Mouse (Mus musculus) cerebellum, postnatal 25 days (tissue): ENCODE measurements around the gene Mical3.
"Not testable (repeated sequence)": the region's sequence is repeated elsewhere in the genome, so short reads cannot be mapped to it uniquely, and the experiment has no call there.

ENCODE experiments used
- DNase-seq, 2 experiments: peaks; one replicate each; pipeline ENCODE4 v3.0.0; 2021; ENCODE audit warnings: mixed read lengths in 2 of 2

Gene Mical3

DNA sequence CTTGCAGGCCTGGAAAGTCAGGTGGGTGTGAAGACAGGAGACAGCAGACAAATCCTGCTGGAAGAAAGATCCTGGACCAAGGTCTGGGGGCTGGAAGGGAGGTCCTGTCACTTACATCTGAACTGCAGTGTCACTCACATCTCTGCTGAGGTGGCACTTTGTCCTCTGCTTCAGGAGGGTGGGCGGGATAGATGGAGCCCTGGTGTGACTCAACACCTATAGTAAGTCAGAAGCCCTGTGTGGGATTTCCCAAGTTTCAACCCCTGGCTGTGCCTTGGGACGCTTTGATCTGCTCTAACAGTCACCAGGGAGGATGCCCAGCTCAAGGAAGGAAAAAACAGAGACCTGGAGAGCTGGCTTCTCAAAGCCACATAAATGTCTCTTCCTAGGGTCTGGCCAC is 203.9 kb downstream of the Mical3 start:
- DNase-seq = no peak

DNA sequence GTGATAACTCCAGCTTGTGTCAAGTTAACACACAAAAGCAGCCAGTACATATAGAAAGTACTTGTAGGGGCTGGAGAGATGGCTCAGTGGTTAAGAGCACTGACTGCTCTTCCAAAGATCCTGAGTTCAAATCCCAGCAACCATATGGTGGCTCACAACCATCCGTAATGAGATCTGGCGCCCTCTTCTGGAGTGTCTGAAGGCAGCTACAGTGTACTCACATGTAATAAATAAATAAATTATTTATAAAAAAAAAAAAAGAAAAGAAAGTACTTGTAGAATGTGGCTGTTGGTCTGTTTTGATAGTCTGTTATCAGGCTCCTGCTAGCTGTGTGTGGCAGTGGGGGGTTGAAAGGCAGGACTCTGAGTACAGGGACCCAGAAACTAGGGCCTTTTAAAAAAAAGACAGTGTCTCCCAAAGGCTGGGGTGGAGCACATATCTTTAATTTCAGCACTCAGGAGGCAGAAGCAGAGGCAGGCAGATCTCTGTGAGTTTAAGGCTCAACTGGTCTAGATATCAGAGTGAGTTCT is 205.9 kb downstream of the Mical3 start:
- DNase-seq = not testable (repeated sequence)

DNA sequence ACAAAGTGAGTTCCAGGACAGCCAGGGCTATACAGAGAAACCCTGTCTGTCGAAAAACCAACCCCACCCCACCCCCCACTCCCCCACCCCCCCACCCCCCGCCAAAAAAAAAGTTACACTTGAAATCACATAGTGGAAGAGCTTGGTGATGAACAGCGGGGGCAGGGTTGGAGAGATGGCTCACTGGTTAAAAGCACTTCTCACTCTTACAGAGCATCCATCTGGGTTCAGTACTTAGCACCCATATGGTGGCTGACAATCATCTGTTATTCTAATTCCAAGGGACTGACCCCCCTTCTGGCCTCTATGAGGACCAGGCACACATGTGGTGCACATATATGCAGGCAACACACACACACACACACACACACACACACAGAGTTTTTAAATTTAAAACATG is 212.8 kb downstream of the Mical3 start:
- no peak for DNase-seq

DNA sequence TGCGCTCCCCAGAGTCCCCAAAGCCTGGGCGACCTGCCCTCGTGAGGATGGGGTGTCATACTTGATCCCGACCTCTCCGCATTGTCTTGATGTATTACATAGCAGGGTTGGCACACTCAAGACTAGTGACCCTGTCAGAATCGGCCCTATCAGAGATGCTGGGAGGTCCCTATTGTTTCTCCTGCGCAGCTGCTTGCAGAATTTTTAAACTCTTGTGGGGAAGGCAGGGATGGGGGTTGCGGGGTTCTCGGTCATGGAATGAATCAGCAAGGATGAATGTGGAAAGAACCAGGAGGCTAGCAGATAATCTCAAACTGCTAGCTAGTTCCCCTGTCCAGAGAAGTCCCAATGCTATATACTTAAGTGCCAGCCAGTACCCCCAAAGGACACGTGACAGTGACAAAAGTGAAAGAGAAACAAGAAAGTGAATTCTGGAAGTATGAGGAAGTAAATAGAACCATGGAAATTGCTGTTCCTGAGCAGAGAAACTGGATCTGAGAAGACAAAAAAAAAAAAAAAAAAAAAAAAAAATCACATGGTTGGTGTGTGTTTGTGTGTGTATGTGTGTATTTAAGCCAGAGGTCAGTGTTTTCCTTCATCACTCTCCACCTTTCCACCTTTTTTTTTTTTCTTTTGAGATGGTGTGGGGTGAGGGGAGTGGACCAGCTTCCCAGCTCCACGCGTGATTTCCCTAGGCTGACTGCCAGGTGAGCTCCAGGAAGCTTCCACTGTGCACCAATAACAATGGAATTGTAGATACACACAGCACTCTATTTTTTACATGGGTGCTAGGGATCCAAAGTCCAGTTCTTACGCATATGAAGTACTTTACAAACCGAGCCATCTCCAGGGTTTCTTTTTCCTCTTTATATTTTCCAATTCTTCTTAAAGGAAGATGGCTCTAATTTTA is 213.6 kb downstream of the Mical3 start:
- not testable (repeated sequence) for DNase-seq

DNA sequence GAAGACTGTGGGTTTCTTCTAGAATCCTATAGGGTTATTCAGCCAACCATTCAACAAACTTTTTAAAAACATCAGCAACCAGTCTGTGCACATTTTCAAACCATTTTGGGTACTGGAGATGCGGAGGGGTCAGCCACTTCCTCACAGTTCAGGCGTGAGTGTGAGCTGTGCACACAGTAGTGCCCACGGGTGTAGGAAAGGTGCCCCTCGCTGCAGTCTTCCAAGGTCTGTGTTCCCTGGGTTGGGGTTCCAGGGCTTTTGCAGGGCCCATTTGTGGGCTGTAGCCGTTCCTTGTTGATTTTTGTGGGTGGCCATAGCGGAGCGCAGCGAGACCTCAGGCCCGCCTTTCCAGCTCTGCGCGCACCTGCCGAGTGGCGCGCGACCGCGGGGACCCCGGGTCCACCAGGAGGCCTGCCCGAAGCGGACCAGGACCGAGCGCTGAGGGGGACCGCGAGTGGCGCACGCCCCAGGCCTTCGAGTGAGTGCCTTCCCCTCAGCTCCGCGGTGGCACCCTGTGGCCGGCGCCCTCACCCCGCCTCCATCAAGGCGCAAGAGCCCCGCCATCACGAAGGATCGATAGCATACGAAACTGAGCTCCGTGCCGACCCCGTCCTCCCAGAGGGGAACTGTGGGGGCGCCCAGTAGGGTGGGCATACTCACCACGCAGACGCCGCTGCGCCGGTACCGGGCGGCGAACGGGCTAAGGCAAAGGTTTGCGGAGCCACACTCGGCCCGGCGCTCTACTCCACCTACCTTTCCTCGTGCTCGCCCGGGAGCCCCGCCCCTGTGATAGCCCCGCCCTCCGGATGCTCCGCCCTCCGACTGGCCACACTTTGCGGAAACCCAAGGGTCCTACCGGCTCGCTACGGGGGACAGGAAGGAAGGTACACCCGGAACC is 214.5 kb downstream of the Mical3 start, which contains the start of gene Bid:
TSS of gene Bid (minus strand) at position 780 of the 898 bp plus-strand sequence.
- DNase-seq = peak; percentile 70 to 82

DNA sequence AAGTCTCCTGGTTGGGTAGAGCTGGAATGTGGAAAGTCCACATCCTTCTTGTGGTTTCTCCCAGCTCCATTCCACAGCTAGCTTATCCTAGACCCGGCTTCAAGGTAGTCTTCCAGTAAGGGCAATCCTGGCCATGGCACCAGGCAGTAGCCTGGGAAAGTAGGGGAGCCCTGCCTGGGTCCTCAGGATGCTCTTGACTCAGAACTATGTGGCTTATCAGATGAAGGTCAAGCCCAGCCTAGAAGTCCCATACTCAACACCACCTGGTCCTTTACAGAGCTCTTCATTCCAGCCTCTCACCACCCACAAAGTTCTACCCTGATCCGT is 215.2 kb downstream of the Mical3 start:
- DNase-seq = no peak

DNA sequence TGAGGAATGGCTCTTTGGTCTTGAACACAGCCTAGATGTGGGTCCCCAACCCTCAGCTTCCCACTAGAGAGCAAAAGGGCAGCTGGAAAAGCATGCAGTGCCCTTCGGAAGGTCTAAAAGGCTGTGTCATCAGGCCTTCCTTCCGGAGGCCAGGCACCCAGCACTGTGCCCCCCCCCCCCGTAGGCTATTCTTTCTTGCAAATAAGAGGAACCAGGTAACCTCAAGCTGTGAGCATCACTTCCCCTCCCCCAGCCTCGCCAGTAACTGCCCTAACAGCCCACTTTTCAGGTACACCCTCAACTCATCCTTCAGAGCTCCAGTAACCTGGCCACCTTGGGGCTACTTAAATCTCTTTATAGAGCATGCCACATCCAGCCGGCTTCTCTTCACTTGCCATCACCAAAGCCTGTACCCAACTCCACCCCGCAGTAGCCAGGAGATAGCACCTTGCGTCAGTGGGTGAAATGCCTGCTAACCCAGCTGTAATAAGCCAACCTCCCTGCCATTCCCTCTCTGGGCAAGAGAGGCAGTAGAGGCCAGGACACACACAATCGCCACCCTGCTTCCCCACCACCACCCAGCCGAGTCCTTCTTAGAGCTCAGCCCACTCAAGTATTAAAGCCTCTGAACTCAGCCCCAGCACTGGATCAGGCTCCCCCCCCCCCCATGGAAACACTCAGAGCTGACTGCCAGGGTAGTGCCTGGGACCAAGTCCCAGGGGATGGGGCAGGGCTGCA is 215.7 kb downstream of the Mical3 start:
- DNase-seq = peak in 1 of 2 experiments; percentile 48

DNA sequence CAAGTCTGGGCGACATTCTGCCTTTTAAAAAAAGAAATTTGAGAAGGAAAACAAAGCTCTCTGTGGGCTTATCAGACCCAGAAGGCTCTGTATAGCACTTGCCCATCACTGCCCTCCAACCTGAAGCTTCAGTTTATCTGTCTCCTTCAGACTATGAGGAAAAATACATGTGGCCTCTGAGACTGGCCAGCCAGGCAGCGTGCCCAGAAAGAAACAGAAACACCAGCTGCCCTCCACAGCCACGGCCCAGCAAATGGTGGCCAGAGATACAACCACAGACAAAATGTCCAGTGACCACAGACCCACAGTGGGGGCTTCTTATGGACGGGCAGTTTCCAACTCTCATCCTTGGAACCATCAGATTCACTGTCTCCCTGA is 216.3 kb downstream of the Mical3 start:
- DNase-seq = peak in 1 of 2 experiments; percentile 42

DNA sequence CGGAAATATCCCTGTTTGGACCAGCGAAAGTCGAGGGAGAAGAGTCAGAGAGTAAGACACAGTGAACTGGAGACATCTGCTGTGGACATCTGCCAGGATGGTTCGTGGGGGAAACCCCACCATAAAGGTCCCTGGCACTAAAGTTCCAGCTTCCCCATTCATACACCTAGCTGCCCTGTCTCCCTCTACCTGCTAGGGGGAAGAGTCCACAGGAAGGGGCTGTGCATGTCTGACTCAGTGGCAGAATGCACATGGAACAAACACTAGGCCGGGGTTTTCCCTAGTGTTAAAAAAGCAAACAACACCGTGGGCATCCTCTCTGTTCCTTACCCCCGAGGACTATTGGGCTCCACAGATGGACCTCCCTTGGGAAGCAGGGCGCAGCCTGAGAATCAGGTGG is 217.0 kb downstream of the Mical3 start:
- DNase-seq = no peak

DNA sequence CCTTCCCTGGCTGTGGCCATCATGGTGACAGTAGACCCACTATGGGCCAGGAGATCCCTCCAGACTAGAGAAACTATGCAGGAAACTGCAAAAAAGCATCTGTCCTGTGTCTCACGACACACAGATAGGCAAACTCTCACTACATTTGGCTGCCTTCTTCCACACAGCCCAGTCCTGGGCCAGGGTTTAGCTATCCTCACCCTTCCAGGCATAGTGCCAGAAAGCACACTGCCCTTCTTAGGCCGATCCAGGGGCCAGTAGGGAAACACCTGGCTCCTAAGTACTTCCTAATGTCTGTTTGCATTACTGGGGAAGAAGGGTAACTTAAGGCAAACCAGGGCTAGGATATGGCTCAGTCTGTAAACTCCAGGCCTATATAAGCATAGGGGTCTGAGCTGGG is 217.9 kb downstream of the Mical3 start:
- no peak for DNase-seq

DNA sequence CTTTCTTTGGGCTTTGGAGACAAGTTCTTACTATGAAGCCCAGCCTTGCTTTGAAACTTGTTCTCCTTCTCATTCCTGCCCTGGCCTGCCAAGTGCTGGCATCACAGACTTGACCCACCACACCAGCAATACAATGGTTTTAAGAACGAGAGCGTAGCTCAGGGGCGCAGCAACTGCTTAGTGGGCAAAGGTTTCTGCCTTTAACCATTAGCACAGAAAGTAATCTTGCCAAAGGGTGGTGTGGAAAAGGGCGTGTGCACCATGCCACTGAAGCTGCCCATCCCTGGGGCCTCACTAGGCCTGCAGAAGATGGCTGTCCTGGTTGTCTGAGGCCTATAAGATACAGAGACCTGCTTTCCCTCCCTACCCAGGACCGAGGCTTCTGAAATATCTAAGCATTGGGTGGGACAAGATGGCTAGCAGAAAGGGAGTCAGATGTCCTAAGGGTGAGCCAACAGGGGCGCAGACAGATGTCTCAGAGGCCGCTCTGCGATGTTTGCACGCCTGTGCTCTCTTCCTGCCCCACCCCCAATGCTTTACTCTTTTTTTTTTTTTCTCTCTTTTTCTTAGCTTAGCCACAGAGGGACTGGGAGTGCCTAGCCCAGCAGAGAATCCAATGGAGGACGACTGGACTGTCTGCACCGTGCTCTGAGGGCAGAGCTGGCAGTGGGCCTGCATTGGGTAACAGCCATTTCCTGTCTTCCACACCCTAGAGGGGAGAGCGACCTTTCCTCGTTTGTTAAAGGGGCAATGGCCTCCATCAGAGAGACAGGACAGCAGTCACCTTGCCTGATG is 219.4 kb downstream of the Mical3 start:
- no peak for DNase-seq

DNA sequence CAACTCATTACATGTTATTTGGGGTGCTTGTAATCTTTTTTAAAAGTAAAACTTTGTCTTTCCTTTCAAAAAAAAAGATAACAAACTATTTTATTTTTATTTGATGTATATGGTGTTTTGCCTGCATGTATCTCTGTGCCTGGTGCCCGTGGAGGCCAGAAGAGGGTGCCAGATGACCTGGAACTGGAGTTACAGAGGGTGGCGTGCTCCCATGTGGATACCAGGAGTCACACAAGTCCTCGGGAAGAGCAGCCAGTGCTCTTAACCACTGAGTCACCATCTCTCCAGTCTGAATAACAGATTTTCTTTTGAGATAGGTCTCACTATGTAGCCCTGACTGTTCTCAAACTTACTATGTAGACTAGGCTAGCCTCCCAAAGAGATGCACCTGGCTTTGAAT is 221.3 kb downstream of the Mical3 start:
- DNase-seq = no peak

DNA sequence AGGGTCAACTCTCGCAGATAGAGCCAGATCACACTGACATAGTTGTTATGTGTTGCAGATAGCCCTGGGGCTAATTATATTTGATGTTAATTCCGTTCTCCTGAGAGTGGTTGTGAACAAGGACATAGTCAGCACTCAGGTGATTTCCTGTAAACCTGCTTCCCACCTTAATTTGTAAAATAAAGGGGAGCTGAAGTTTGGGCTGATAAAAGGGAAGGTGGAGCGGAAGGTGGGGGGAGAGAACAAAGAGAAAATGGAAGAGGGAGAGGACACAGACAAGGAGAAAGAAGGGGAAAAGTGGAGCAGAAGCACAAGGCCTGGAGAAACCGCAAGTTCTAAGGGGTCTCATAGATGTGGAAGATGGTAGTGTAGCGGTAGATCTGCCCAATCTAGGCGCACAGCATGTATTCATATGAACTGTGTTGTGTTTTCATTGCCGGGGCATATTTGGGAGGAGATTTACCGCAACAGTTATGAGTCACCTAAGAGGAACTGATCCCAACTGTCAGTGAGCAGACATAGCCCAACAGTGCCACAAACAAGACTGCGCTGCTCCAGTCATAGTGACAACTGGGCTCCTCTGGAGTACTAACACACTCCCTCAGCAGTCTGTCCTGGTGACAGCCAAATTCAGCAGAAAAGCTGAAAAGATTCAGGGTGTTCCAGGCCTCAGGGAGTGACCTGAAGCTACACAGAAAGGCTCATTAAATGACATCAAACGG is 222.8 kb downstream of the Mical3 start:
- not testable (repeated sequence) for DNase-seq

DNA sequence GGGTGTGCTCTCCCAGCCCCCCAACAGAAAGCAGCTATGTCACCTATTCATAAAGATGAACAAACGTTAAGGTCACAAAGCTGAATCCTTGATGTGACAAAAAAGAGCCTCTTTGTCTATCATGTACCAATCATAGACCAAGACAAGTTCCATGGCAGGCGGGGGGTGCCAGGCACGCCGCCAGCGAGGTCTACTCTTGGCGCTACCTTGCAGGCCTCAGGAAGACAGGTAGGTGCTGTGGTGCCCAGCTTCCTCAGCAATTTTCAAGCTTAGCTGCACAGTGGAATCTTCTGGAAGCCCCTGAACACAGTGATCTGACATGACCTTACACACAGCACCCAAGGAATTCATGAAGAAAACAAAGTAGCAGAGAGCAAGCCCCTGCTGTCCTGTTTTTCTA is 224.3 kb downstream of the Mical3 start:
- no peak for DNase-seq

DNA sequence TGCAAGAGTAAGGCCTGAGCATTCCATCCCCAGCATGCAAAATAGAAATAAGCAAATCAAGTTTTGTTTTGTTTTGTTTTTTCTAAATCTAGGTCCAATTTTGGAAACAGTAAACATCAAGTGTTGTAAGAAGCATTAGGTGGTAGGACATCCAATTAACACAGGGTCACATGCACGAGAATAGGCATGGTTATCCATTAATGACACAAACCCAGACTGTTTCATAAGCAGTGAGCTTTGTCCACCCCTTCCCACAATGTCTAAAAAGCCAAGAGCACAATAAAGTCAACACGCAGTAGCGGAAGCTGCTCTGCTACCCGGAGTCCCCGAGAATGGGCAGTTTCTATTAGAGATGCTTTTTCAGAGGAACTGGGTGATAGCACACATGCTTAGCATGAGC is 225.7 kb downstream of the Mical3 start:
- DNase-seq = no peak

DNA sequence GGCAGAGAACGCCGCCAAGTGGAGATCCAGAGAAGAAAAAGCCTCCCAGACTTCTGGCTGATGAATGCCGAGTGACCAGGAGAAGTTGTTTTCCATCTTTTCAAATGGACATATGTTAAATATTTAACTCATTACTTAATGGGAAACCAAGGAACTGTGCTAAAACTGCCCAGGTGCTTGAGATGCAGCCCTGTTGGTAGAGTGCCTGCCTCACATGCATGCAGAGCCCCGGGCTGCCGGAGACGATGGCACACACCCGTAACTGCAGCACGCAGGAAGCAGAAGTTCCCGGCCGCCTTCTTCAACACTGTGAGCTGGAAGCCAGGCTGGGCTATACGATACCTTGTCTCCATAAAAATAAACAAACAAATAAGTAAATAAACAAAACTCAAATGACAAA is 226.8 kb downstream of the Mical3 start:
- DNase-seq = no peak

DNA sequence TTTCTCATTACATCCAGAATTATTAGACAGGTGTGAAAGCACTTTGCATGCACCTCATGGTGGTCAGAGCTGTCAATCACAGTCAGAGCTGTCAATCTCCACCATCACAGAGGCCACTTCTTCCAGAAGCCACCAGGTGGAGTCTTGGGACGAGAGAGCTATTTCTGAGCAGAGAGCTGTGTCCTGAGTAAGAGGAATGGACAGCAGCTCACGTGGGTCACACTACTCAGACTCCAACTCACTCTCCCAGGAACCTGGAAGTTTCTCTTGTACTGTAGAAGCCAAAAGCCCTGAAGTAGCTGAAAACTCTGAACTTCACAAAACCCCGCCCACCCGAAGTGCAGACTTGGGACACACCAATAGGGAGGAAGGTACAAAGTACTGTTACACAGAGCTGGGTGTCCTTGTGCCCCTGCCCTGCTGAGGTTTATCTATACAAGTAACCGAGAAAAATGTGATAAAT is 227.3 kb downstream of the Mical3 start:
- peak in 1 of 2 experiments; percentile 23 for DNase-seq

DNA sequence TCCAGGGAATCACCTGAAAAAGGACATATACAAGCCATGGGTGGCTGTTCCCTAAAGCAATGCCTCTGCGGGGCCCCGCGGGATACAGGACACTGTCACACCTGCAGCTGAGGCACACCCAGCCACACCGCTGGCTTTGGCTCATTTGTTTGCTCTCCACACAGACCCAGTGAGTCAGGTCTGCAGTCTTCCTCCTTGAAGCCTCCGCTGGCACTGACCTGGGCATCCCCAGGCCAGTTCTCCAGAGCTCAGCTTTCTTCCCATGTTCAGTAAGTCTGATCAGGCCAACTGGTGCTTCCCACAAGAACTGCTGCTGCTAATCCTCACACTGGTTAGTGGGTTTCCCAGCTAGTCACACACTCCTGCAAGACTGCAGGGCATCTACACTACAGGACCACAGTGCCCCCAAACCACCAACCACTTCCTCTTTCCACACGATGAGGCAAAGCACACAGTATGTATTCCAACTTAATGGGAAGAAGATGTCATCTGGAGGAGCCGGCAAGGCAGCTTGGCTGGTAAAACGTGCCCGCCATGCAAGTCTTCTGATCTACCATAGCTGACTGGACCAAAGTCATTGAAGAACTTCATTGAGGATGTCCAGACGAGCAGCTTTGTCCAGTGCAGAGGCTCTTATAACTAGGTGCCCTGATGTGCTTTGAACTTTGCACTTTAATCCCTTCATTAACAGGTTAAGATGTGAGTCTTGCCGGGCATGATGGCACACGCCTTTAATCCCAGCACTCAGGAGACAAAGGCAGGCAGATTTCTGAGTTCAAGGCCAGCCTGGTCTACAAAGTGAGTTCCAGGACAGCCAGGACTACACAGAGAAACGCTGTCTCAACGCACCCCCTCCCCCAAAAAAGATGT is 228.8 kb downstream of the Mical3 start:
- DNase-seq = no peak

DNA sequence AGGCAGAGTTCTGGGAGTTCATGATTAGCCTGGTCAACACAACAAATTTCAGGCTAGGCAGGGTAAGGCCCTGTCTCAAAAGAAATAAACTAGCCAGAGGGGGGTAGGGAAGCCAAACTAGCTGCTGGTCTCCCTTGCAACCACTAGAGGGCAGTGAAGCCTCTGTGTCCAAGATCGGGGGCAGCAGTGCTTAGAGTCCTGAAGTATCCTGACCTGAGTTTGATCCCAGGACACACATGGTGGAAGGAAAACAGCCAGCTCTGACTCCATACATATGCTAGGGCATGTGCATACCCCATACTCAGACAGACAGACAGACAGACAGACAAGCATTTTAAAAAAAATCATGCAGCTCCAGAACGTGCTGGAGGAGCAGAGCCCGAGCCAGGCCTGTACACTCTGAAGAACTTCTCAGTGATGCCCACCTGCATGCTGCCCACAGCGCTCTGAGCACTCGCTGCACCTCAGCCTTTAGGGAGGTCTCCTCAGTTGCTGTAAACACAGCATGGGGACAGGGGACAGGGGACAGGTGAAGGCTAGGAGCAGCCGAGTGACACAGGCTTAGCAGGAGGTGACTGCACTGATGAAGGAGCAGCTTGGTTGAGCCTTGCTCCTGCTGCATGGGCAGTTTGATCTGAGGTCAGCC is 232.5 kb downstream of the Mical3 start:
- peak; percentile 46 to 61 for DNase-seq

DNA sequence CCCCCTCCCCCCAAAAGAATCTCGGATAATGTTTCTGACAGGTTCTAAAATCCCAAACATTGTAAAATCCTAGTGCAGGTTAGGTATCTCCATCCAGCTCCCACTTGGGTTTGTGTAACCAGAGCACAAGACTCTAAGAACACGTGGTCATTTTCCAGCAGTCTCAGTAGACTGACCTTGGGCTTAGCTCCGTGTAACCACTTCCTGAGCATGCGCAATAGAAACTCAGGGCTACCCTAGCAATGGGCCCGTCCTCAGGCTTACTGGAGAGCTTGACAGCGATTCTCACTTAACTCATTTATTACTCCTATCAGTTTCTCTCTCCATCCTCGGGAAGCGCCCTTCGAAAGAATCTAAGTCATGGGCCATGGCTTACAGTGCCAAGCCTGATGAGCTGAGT is 236.3 kb downstream of the Mical3 start:
- DNase-seq = no peak
